Mouse (Mus musculus) hindbrain, embryonic 15.5 days (tissue): ENCODE results near the gene Dppa1. TPM values are rescaled to one million over a fixed set of nuclear protein-coding genes. Genes with fewer than 3 reads are reported as not detected.

ENCODE experiments used
- ATAC-seq: fragments of 200-750 bp; cut with Nextera tagmentation; 2 replicates; pipeline ENCODE4 v1.8.0; 2017; ENCODE audit warnings: low read depth, moderate number of reproducible peaks, moderate TSS enrichment; ENCODE audit not compliant: low FRiP score
- H3K27ac ChIP-seq: fragments of 300-500 bp; sonication (generic); replicated peaks from 2 replicates; pipeline ENCODE4 v1.5.1; 2015; ENCODE audit warnings: mild to moderate bottlenecking, inconsistent platforms
- H3K27me3 ChIP-seq: fragments of 300-500 bp; sonication (generic); 2 replicates; pipeline ENCODE4 v1.6.1; 2015; ENCODE audit warnings: control low read depth, inconsistent platforms
- H3K36me3 ChIP-seq: fragments of 300-500 bp; sonication (generic); 2 replicates; pipeline ENCODE4 v1.6.1; 2015; ENCODE audit warnings: control low read depth, inconsistent platforms
- H3K4me1 ChIP-seq: fragments of 300-500 bp; sonication (generic); replicated peaks from 2 replicates; pipeline ENCODE4 v1.6.1; 2015; ENCODE audit warnings: control low read depth, inconsistent platforms
- H3K4me2 ChIP-seq: fragments of 300-500 bp; sonication (generic); 2 replicates; pipeline ENCODE4 v1.6.1; 2015; ENCODE audit warnings: moderate library complexity, mild to moderate bottlenecking, inconsistent platforms
- H3K4me3 ChIP-seq: fragments of 300-500 bp; sonication (generic); 2 replicates; pipeline ENCODE4 v1.5.1; 2015; ENCODE audit warnings: mild to moderate bottlenecking, inconsistent platforms
- H3K9ac ChIP-seq: fragments of 300-500 bp; sonication (generic); 2 replicates; pipeline ENCODE4 v1.6.1; 2015; ENCODE audit warnings: inconsistent platforms
- H3K9me3 ChIP-seq: fragments of 300-500 bp; sonication (generic); 2 replicates; pipeline ENCODE4 v1.6.1; 2016; ENCODE audit warnings: control low read depth, inconsistent platforms
- WGBS: fragments of 180-500 bp; shearing (Covaris S2); methylation state at CpG from one replicate; pipeline ENCODE4 v1.1.7; 2015; 5-methylcytosine and 5-hydroxymethylcytosine counted together
- polyA plus RNA-seq: library from polyadenylated mRNA; unstranded; fragments of >200 nt; fragmentation: Nextera tagmentation; extraction: Ambion mirVana; gene quantifications from 2 replicates; pipeline ENCODE4 v1.2.1, GENCODE M21; 2015

Dppa1 gene
- polyA plus RNA-seq, 1 experiment from 2014 or later = not detected

GRCm38 (mm10) chr11:46619929-46620328 lies 9.1 kb downstream of the Dppa1 start:
- Histone ChIP-seq H3K4me2 (no peak overlapping the region), H3K9me3 (no peaks in the 10 kb centered on the region), H3K27ac (no peak overlapping the region), H3K9ac (no peak overlapping the region), H3K4me3 (no peak overlapping the region), H3K4me1 (no peaks in the 10 kb centered on the region), H3K27me3 (no peaks in the 10 kb centered on the region), H3K36me3 (no peaks in the 10 kb centered on the region)
- 86% methylated on average over 1 of the region's 1 CpGs for whole genome bisulfite sequencing
- no peak; the same call in 1 of the 2 replicates for ATAC-seq

GRCm38 (mm10) chr11:46592416-46592815 lies 36.6 kb downstream of the Dppa1 start:
- ATAC-seq = no peak
- H3K36me3 ChIP-seq = no peaks in the 10 kb centered on the region
- no peak overlapping the region for H3K4me3 ChIP-seq

GRCm38 (mm10) chr11:46582741-46583140 lies 46.3 kb downstream of the Dppa1 start:
- WGBS = 78% methylated on average over 5 of the region's 5 CpGs
- no peaks in the 10 kb centered on the region for H3K9me3 ChIP-seq
- no peak for ATAC-seq
- H3K27ac ChIP-seq = no peak overlapping the region
- no peaks in the 10 kb centered on the region for H3K36me3 ChIP-seq
- no peaks in the 10 kb centered on the region for H3K4me1 ChIP-seq
- H3K27me3 ChIP-seq = no peaks in the 10 kb centered on the region
- no peak overlapping the region for H3K9ac ChIP-seq
- no peak overlapping the region for H3K4me3 ChIP-seq
- H3K4me2 ChIP-seq = no peak overlapping the region

More at GRCm38 (mm10) chr11:46592416-46592815, 36.6 kb downstream of the Dppa1 start:
- Histone ChIP-seq H3K4me1 (no peaks in the 10 kb centered on the region), H3K27me3 (no peaks in the 10 kb centered on the region), H3K9ac (no peak overlapping the region), H3K9me3 (no peaks in the 10 kb centered on the region), H3K4me2 (no peak overlapping the region), H3K27ac (no peak overlapping the region)
- 92% methylated on average over 2 of the region's 2 CpGs for WGBS

- Histone ChIP-seq H3K27ac (no peak overlapping the region), H3K4me3 (no peak overlapping the region), H3K27me3 (no peaks in the 10 kb centered on the region), H3K9ac (no peak overlapping the region), H3K36me3 (no peaks in the 10 kb centered on the region), H3K4me2 (no peak overlapping the region), H3K4me1 (no peaks in the 10 kb centered on the region), H3K9me3 (no peaks in the 10 kb centered on the region)
- 86% methylated on average over 3 of the region's 3 CpGs for WGBS
- ATAC-seq = no peak
Measured at GRCm38 (mm10) chr11:46580428-46580827, 48.6 kb downstream of the Dppa1 start.

GRCm38 (mm10) chr11:46578771-46579281 lies 50.2 kb downstream of the Dppa1 start:
- Histone ChIP-seq H3K27ac (no peak overlapping the region), H3K36me3 (no peaks in the 10 kb centered on the region), H3K27me3 (no peaks in the 10 kb centered on the region), H3K4me1 (no peaks in the 10 kb centered on the region), H3K4me3 (no peak overlapping the region), H3K9me3 (no peaks in the 10 kb centered on the region), H3K9ac (no peak overlapping the region), H3K4me2 (no peak overlapping the region)
- no peak for ATAC-seq
- 67% methylated on average over 5 of the region's 5 CpGs for WGBS

- 93% methylated on average over 1 of the region's 1 CpGs for WGBS
- Histone ChIP-seq H3K27me3 (no peaks in the 10 kb centered on the region), H3K27ac (no peak within 1 kb of the TSS), H3K9ac (no peak within 1 kb of the TSS), H3K4me2 (no peak within 1 kb of the TSS), H3K4me1 (no peaks in the 10 kb centered on the region), H3K9me3 (no peaks in the 10 kb centered on the region), H3K4me3 (no peak within 1 kb of the TSS), H3K36me3 (no peaks in the 10 kb centered on the region)
- no peak for ATAC-seq
Measured at GRCm38 (mm10) chr11:46571327-46571726, 57.7 kb downstream of the Dppa1 start, which contains the start of gene BC053393. Gene BC053393 (plus strand): TSS chr11:46571536.

GRCm38 (mm10) chr11:46569107-46569506 lies 60.0 kb downstream of the Dppa1 start:
- 83% methylated on average over 1 of the region's 1 CpGs for WGBS
- Histone ChIP-seq H3K27ac (no peak overlapping the region), H3K27me3 (no peaks in the 10 kb centered on the region), H3K9ac (no peak overlapping the region), H3K36me3 (no peaks in the 10 kb centered on the region), H3K4me2 (no peak overlapping the region), H3K9me3 (no peaks in the 10 kb centered on the region), H3K4me1 (no peaks in the 10 kb centered on the region), H3K4me3 (no peak overlapping the region)
- ATAC-seq = no peak

GRCm38 (mm10) chr11:46565967-46566366 lies 63.1 kb downstream of the Dppa1 start:
- Histone ChIP-seq H3K9me3 (no peaks in the 10 kb centered on the region), H3K27me3 (no peaks in the 10 kb centered on the region), H3K27ac (no peak overlapping the region), H3K36me3 (no peaks in the 10 kb centered on the region), H3K4me2 (no peak overlapping the region), H3K4me1 (no peaks in the 10 kb centered on the region), H3K4me3 (no peak overlapping the region), H3K9ac (no peak overlapping the region)
- ATAC-seq = no peak
- WGBS = 98% methylated on average over 2 of the region's 2 CpGs

- no peak overlapping the region for H3K4me2 ChIP-seq
- 96% methylated on average over 1 of the region's 1 CpGs for WGBS
Measured at GRCm38 (mm10) chr11:46564671-46565070, 64.4 kb downstream of the Dppa1 start.

GRCm38 (mm10) chr11:46561096-46561495 lies 68.0 kb downstream of the Dppa1 start:
- H3K4me2 ChIP-seq = no peak overlapping the region
- 83% methylated on average over 4 of the region's 4 CpGs for WGBS
- no peaks in the 10 kb centered on the region for H3K27me3 ChIP-seq
- H3K9me3 ChIP-seq = no peaks in the 10 kb centered on the region
- no peaks in the 10 kb centered on the region for H3K36me3 ChIP-seq
- H3K4me1 ChIP-seq = no peaks in the 10 kb centered on the region
- no peak overlapping the region for H3K27ac ChIP-seq
- no peak for ATAC-seq
- no peak overlapping the region for H3K9ac ChIP-seq
- no peak overlapping the region for H3K4me3 ChIP-seq

More at GRCm38 (mm10) chr11:46564671-46565070, 64.4 kb downstream of the Dppa1 start:
- Histone ChIP-seq H3K27ac (no peak overlapping the region), H3K36me3 (no peaks in the 10 kb centered on the region), H3K27me3 (no peaks in the 10 kb centered on the region), H3K9me3 (no peaks in the 10 kb centered on the region), H3K4me1 (no peaks in the 10 kb centered on the region), H3K4me3 (no peak overlapping the region), H3K9ac (no peak overlapping the region)
- ATAC-seq = no peak

Other genes with a start within 250 kb of the Dppa1 start
- not detected in 2 replicates for gene Itk, start 239.7 kb downstream of the Dppa1 start, polyA plus RNA-seq
- not detected in 2 replicates for gene Fam71b, start 232.7 kb downstream of the Dppa1 start, polyA plus RNA-seq
- gene Med7, start 192.3 kb downstream of the Dppa1 start, polyA plus RNA-seq = 60.8 and 62.0 TPM in 2 replicates
- 0.12 and 0.24 TPM in 2 replicates for gene Havcr2, start 174.3 kb downstream of the Dppa1 start, polyA plus RNA-seq
- not detected in 2 replicates for gene Gm12169, start 105.0 kb downstream of the Dppa1 start, polyA plus RNA-seq
- not detected in 2 replicates for gene BC053393, start 57.7 kb downstream of the Dppa1 start, polyA plus RNA-seq
- 0.10 TPM in 1 of 2 replicates, not detected in the other for gene Timd2, start 77.8 kb upstream of the Dppa1 start, polyA plus RNA-seq
- gene Havcr1, start 105.8 kb upstream of the Dppa1 start, polyA plus RNA-seq = not detected in 2 replicates
- gene Timd4, start 181.5 kb upstream of the Dppa1 start, polyA plus RNA-seq = 0.10 and 0.16 TPM in 2 replicates